Mouse (Mus musculus) ES-CJ7 (cell line): ENCODE measurements around the gene Gm43720.

Experiments
- DNase-seq: peaks from one replicate; pipeline ENCODE4 v3.0.0; 2011; ENCODE audit warnings: low read depth, low spot score

The Gm43720 gene

GRCm38 (mm10) chr5:138262001-138262400 is 17.8 kb downstream of the Gm43720 start:
- no peak for DNase-seq

GRCm38 (mm10) chr5:138260834-138261233 is 18.9 kb downstream of the Gm43720 start:
- no peak for DNase-seq

- DNase-seq = no peak
Measured at GRCm38 (mm10) chr5:138260051-138260450, 19.7 kb downstream of the Gm43720 start.

- DNase-seq = no peak
Measured at GRCm38 (mm10) chr5:138258993-138259392, 20.8 kb downstream of the Gm43720 start.

- no peak for DNase-seq
Measured at GRCm38 (mm10) chr5:138258542-138258941, 21.2 kb downstream of the Gm43720 start.

GRCm38 (mm10) chr5:138258078-138258477 is 21.7 kb downstream of the Gm43720 start:
- no peak for DNase-seq

- DNase-seq = no peak
Measured at GRCm38 (mm10) chr5:138257585-138257978, 22.2 kb downstream of the Gm43720 start.

GRCm38 (mm10) chr5:138256966-138257584 is 22.7 kb downstream of the Gm43720 start:
- no peak for DNase-seq

- DNase-seq = no peak
Measured at GRCm38 (mm10) chr5:138256094-138256467, 23.7 kb downstream of the Gm43720 start.

- peak; percentile 98 for DNase-seq
Measured at GRCm38 (mm10) chr5:138255353-138256093, 24.2 kb downstream of the Gm43720 start, which contains the start of gene Lamtor4. Lamtor4 (plus strand) TSS chr5:138255482.

GRCm38 (mm10) chr5:138253061-138253460 is 26.7 kb downstream of the Gm43720 start:
- DNase-seq = peak; percentile 43

- no peak for DNase-seq
Measured at GRCm38 (mm10) chr5:138251144-138251543, 28.6 kb downstream of the Gm43720 start.

- no peak for DNase-seq
Measured at GRCm38 (mm10) chr5:138241511-138241910, 38.2 kb downstream of the Gm43720 start.

GRCm38 (mm10) chr5:138234224-138234623 is 45.5 kb downstream of the Gm43720 start:
- no peak for DNase-seq

- no peak for DNase-seq
Measured at GRCm38 (mm10) chr5:138233778-138234177, 46.0 kb downstream of the Gm43720 start.

- no peak for DNase-seq
Measured at GRCm38 (mm10) chr5:138229511-138229910, 50.2 kb downstream of the Gm43720 start.

GRCm38 (mm10) chr5:138228026-138228425 is 51.7 kb downstream of the Gm43720 start:
- peak; percentile 65 for DNase-seq

- no peak for DNase-seq
Measured at GRCm38 (mm10) chr5:138227367-138227766, 52.4 kb downstream of the Gm43720 start.

GRCm38 (mm10) chr5:138226491-138226890 is 53.3 kb downstream of the Gm43720 start:
- no peak for DNase-seq

- no peak for DNase-seq
Measured at GRCm38 (mm10) chr5:138225700-138226099, 54.1 kb downstream of the Gm43720 start, which contains the start of gene Nxpe5. Nxpe5 (plus strand) TSS chr5:138225898.

- DNase-seq = no peak
Measured at GRCm38 (mm10) chr5:138223287-138223686, 56.5 kb downstream of the Gm43720 start.

GRCm38 (mm10) chr5:138222111-138222510 is 57.6 kb downstream of the Gm43720 start:
- peak; percentile 71 for DNase-seq

GRCm38 (mm10) chr5:138219864-138220263 is 59.9 kb downstream of the Gm43720 start:
- DNase-seq = no peak
